Mouse (Mus musculus): Measurements from ENCODE around the gene 4930519P11Rik. TPM values are rescaled to one million over a fixed set of nuclear protein-coding genes. Genes with fewer than 3 reads are reported as not detected.
A peak's percentile ranks its signal among the peaks of the same experiment; 100 is the strongest.

The 4930519P11Rik gene
- total and polyA plus RNA-seq, 3 experiments: 0.22 TPM; not detected in 2

GRCm38 (mm10) chr2:154586405-154586804 is 26.8 kb downstream of the 4930519P11Rik start:
- Histone ChIP-seq H3K4me3 (ENCODE audit: control insufficient read depth in 1 of 2, insufficient read depth in 1 of 2, low read depth in 2 of 2, low read length in 2 of 2) (no peak overlapping the region), H3K9me3 (replicated peaks; ENCODE audit: insufficient read depth, low read length) (no peaks in the 10 kb centered on the region), H3K79me2 (ENCODE audit: control insufficient read depth, insufficient read depth, low read length, poor library complexity) (no peaks in the 10 kb centered on the region), H3K9ac (ENCODE audit: control insufficient read depth, low read depth, low read length, poor library complexity, severe bottlenecking) (no peak overlapping the region), H3K36me3 (ENCODE audit: control insufficient read depth in 1 of 2, insufficient read depth in 2 of 2, low read length in 2 of 2) (peaks cover 0 to 14% of the 10 kb centered on the region in 2 experiments; a peak in 2 of 4 replicates), H3K27me3 (ENCODE audit: control insufficient read depth in 1 of 2, insufficient read depth in 2 of 2, low read length in 2 of 2) (no peaks in the 10 kb centered on the region), H3K4me1 (ENCODE audit: control insufficient read depth in 1 of 2, insufficient read depth in 2 of 2, low read length in 2 of 2) (peaks cover 12 to 22% of the 10 kb centered on the region in 2 experiments), H3K27ac (ENCODE audit: control insufficient read depth, low read depth, low read length) (no peak overlapping the region)
- TF ChIP-seq USF2 (IDR thresholded peaks at IDR 0.05; ENCODE audit: borderline replicate concordance in 1 of 2, insufficient read depth in 1 of 2, low read depth in 1 of 2, low read length in 2 of 2): no peak
- TF ChIP-seq TBP (IDR thresholded peaks at IDR 0.05; ENCODE audit: low read depth, low read length): no peak
- TF ChIP-seq TCF12 (IDR thresholded peaks at IDR 0.05; ENCODE audit: low read depth, low read length): no peak
- TF ChIP-seq POLR2A (IDR thresholded peaks at IDR 0.05; ENCODE audit: control insufficient read depth in 1 of 2, insufficient read depth in 1 of 2, low read depth in 1 of 2, low read length in 2 of 2, poor library complexity in 1 of 2): no peak
- no peak for TF ChIP-seq USF1 (IDR thresholded peaks at IDR 0.05; ENCODE audit: low read depth, low read length)
- peak; percentile 71 for TF ChIP-seq SMC3 (IDR thresholded peaks at IDR 0.05; ENCODE audit: low read depth, low read length)
- TF ChIP-seq KAT2A (conservative IDR thresholded peaks at IDR 0.05; ENCODE audit: low read depth, low read length): no peak
- no peak for TF ChIP-seq CHD1 (IDR thresholded peaks at IDR 0.05; ENCODE audit: low read depth, low read length)
- TF ChIP-seq MXI1 (IDR thresholded peaks at IDR 0.05; ENCODE audit: low read depth, low read length): no peak
- peak; percentile 71 for TF ChIP-seq RAD21 (IDR thresholded peaks at IDR 0.05; ENCODE audit: low read depth, low read length)
- peak; percentile 51 to 80 (median 73) for TF ChIP-seq CTCF (IDR thresholded peaks at IDR 0.05 in 2 of 3, conservative IDR thresholded peaks at IDR 0.05 in 1 of 3; ENCODE audit: control insufficient read depth in 1 of 3, insufficient read depth in 1 of 3, low read depth in 2 of 3, low read length in 3 of 3, poor library complexity in 1 of 3, severe bottlenecking in 1 of 3)
- TF ChIP-seq MAZ (IDR thresholded peaks at IDR 0.05; ENCODE audit: low read depth, low read length): no peak
- TF ChIP-seq GABPA (IDR thresholded peaks at IDR 0.05; ENCODE audit: low read depth, low read length): no peak
- no peak for TF ChIP-seq MYB (IDR thresholded peaks at IDR 0.05; ENCODE audit: low read depth, low read length)
- no peak for TF ChIP-seq SIN3A (IDR thresholded peaks at IDR 0.05; ENCODE audit: low read length)
- TF ChIP-seq BHLHE40 (IDR thresholded peaks at IDR 0.05; ENCODE audit: borderline replicate concordance, low read depth, low read length): no peak
- peak; percentile 53 for TF ChIP-seq ZC3H11A (IDR thresholded peaks at IDR 0.05; ENCODE audit: low read depth, low read length)
- TF ChIP-seq E2F4 (IDR thresholded peaks at IDR 0.05; ENCODE audit: borderline replicate concordance, low read depth, low read length): no peak
- TF ChIP-seq ZMIZ1 (IDR thresholded peaks at IDR 0.05; ENCODE audit: low read depth, low read length): no peak
- TF ChIP-seq CHD2 (IDR thresholded peaks at IDR 0.05; ENCODE audit: low read length): no peak
- no peak for TF ChIP-seq MAFK (IDR thresholded peaks at IDR 0.05; ENCODE audit: borderline replicate concordance, low read depth, low read length)
- no peak for TF ChIP-seq NELFE (IDR thresholded peaks at IDR 0.05; ENCODE audit: low read depth, low read length)
- no peak for TF ChIP-seq GATA1 (IDR thresholded peaks at IDR 0.05; ENCODE audit: low read depth, low read length)
- no peak for TF ChIP-seq MAX (IDR thresholded peaks at IDR 0.05; ENCODE audit: low read length)
- TF ChIP-seq ETS1 (IDR thresholded peaks at IDR 0.05; ENCODE audit: low read depth, low read length): no peak
- no peak for TF ChIP-seq ELF1 (IDR thresholded peaks at IDR 0.05; ENCODE audit: low read depth, low read length)
- TF ChIP-seq MEF2A (IDR thresholded peaks at IDR 0.05; ENCODE audit: extremely low read depth, insufficient replicate concordance, low read depth, low read length, poor library complexity, severe bottlenecking): no peak
- TF ChIP-seq POLR2AphosphoS2 (IDR thresholded peaks at IDR 0.05; ENCODE audit: low read length): no peak
- no peak for TF ChIP-seq POLR2AphosphoS5 (IDR thresholded peaks at IDR 0.05; ENCODE audit: borderline replicate concordance, low read depth, low read length)
- no peak for TF ChIP-seq NRF1 (IDR thresholded peaks at IDR 0.05; ENCODE audit: insufficient read depth, low read depth, low read length, poor library complexity, severe bottlenecking)
- peak; percentile 76 for DNase-seq (ENCODE audit: low read depth, low spot score)

Data from MEL (cell line).